Mouse (Mus musculus) gastrocnemius, postnatal 10 days (tissue): ENCODE results near the gene Sik1. TPM values are rescaled to one million over a fixed set of nuclear protein-coding genes. Genes with fewer than 3 reads are reported as not detected.

Experiments used
- DNase-seq: peaks from one replicate; pipeline ENCODE4 v3.0.0; 2021; ENCODE audit warnings: mixed read lengths
- total RNA-seq, 2 experiments: library from RNA; stranded (reverse); gene quantifications; 2 replicates each; pipeline ENCODE4 v1.2.3; 2021

The Sik1 gene
- total RNA-seq, 2 experiments from 2014 or later: 30.6 to 33.2 TPM

GRCm38 (mm10) chr17:31806496-31806895, 49.1 kb downstream of the Sik1 start:
- DNase-seq: no peak

GRCm38 (mm10) chr17:31806025-31806424, 49.6 kb downstream of the Sik1 start:
- DNase-seq: peak; percentile 25

- DNase-seq: no peak
Observed at GRCm38 (mm10) chr17:31805585-31805984, 50.0 kb downstream of the Sik1 start.

GRCm38 (mm10) chr17:31802272-31803017, 53.2 kb downstream of the Sik1 start:
- no peak for DNase-seq

- no peak for DNase-seq
Observed at GRCm38 (mm10) chr17:31800852-31801363, 54.7 kb downstream of the Sik1 start.

GRCm38 (mm10) chr17:31795893-31796292, 59.7 kb downstream of the Sik1 start:
- no peak for DNase-seq

Other genes starting within 250 kb of the Sik1 start
- 1 to 10 TPM in 1 of 2 experiments, under 1 TPM in 1; 0.35 to 1.3 TPM for gene Cbs, start 218.6 kb downstream of the Sik1 start, total RNA-seq
- gene U2af1, start 196.9 kb downstream of the Sik1 start, total RNA-seq: 100 to 1,000 TPM; 114 to 120 TPM
- not detected for gene Cryaa, start 178.0 kb downstream of the Sik1 start, total RNA-seq
- gene Rrp1b, start 180.3 kb upstream of the Sik1 start, total RNA-seq: 10 to 100 TPM; 14.5 to 16.7 TPM
- gene Hsf2bp, start 180.5 kb upstream of the Sik1 start, total RNA-seq: 1 to 10 TPM; 2.6 to 3.0 TPM